Mouse (Mus musculus): ENCODE measurements around the gene Defb36.

The Defb36 gene

GRCm38 (mm10) chr2:152604057-152604456, at the start of gene Defb36:
TSS of gene Defb36 (plus strand) at chr2:152604327.
- no peak for DNase-seq

GRCm38 (mm10) chr2:152556655-152557054, 47.5 kb upstream of the Defb36 start:
- no peak for DNase-seq

GRCm38 (mm10) chr2:152569038-152569437, 35.1 kb upstream of the Defb36 start, which contains the start of gene Gm17416:
TSS of gene Gm17416 (plus strand) at chr2:152569338.
- DNase-seq: no peak

- DNase-seq: no peak
Observed at GRCm38 (mm10) chr2:152569881-152570280, 34.2 kb upstream of the Defb36 start.

DNA sequence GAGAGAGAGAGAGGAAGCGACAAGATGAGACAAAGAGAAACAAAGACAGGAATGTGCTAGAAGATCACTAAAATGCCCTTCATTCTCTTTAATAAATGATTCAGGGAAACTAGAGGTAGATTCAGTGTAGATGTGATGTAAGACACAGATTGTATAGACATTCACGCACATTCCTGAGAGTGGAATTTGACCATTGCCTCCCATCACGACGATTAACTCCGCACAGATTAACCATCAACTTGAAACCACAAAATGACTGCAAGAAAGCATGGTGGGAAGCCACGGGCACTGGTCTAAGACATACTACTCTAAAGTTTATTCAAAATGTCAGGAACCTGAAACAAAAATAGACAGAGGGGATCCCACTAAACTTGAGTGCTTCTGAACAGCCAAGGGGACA, 33.8 kb upstream of the Defb36 start:
- no peak for DNase-seq

DNA sequence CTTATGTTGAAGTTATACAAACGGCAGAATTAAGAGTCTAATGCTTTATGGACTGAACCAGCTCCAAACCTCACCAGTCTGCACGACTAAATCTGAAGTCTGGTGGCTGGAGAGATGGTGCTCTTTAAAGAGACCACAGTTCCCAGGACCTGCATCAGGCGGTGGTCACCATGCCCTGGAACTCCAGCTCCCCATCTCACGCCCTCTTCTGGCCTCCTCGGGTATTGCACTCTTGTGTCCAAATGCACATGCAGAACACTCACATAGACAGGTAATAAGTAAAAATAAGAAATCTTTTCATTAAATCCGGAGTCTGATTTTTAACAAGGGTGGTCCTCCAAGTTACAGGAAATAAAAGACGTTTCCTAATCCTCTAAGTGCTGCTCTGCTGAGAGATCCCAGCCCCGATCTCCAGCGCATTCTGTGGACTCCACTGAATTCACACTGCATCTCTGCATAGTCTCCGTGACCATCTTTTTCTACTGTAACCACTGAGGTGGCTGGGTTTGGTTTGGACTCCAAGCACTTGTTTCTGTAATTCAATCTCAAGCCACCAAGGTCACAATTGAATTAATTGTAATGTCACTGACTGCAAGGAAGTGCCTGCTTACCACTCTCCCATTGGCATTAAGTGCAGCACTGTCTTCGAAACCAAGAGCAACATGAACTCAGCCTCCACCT, 31.9 kb upstream of the Defb36 start, which contains the start of gene Defb21:
Gene Defb21 (plus strand): TSS at position 631 of the 681 bp plus-strand sequence.
- no peak for DNase-seq

GRCm38 (mm10) chr2:152573484-152573883, 30.6 kb upstream of the Defb36 start:
- no peak for DNase-seq

DNA sequence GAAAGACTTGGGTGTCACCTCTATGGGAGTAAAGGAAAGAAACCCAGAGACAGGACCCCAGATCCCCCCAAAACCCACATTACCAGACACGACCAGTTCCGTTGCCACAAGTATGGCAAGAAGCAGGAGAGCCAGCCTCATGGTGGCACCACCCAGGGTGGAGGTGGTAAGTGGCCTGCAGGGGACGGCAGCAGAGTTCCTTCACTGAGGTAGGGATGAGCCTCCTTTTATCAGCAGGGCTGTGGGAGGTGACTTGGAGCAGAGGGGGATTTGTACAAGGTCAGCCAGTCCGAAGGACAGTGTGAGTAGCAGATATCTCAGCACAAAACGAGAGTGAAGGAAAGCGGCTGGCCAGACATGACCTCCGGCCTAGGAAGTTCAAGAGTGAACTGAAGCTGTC, 24.0 kb upstream of the Defb36 start, which contains the start of gene Defb19:
Gene Defb19 (minus strand): TSS at position 206 of the 400 bp plus-strand sequence.
- DNase-seq: no peak

DNA sequence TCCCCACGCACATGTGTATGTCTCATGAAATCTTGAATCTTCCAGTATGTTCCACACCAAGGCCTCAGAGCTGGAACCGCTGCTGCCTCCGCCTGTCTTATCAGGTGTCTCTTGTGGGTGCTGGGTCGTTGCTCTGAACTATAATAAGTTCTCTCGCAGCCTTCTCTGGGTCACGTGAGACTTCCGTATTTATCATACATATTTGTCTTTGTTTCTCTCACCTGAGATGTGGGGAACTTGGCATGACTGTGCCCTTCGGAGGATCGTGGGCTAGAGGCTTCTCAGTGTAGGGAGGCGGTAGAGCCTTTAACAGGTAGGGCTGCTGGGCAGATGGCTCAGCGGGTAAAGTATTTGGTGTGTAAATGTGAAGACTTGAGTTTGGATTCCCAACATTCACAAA, 23.5 kb upstream of the Defb36 start:
- no peak for DNase-seq

GRCm38 (mm10) chr2:152586926-152587560, 17.1 kb upstream of the Defb36 start:
- no peak for DNase-seq

GRCm38 (mm10) chr2:152588450-152588849, 15.7 kb upstream of the Defb36 start:
- DNase-seq: no peak

DNA sequence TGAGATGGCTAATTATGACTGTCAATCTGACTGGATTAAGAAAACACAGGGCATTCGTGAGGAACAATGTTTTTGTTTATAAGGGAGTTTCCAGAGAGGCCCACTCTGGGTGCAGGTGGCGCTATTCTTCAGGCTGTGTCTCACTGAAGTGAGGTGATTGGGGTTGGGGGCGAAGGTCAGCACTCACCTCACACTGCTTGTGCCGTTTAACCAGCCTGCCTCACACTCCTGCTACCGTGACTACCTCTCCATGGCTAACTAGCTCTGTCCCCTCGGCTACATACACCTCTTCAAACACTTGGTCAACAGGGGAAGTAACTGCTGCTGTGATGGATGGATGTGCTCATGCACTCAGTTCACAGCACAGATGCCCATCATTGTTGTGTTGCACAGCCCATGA, 15.1 kb upstream of the Defb36 start:
- DNase-seq: no peak

GRCm38 (mm10) chr2:152599299-152599698, 4.8 kb upstream of the Defb36 start, which contains the start of gene Defb45:
TSS of gene Defb45 (minus strand) at chr2:152599399.
- no peak for DNase-seq

DNA sequence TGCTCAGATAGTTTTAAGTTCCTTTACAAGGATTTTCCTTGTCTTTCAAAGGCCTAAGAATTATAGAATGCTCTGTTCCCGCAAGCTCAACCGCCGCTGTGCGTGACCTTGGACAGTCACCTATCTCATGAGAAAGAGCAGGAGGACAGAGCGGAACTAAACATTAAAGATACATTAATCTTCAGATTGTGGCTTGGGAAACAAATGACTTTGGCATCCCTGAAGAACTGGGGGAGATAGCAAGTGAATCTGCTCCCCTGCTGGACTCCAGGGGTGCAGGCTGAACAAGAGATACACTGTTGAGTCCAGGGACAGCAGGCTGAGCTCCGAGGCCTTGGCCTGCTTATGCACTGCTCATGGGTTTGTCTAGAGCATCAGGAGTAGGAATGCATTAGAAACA, 4.1 kb upstream of the Defb36 start:
- no peak for DNase-seq

- DNase-seq: no peak
Observed at GRCm38 (mm10) chr2:152601275-152601960, 2.7 kb upstream of the Defb36 start.

DNA sequence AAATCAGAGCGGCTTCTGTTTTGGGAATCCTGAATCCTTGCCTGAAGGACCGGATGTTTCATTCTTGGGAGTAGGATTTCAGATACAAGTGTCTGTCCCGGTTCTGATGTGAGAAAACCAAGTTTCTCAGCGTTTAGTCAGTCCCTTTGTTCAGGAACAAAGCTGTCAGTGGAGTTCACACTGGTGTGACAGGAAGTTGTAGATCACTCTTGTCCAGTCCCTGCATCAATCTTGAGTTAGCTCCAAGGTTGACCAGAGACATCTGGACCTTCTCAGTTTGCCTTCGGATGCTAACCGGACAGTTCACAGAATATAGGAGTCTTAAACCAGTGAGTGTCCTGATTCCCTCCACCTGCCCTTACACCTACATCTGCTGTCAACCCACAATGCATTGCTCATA, 3.6 kb downstream of the Defb36 start:
- DNase-seq: no peak

DNA sequence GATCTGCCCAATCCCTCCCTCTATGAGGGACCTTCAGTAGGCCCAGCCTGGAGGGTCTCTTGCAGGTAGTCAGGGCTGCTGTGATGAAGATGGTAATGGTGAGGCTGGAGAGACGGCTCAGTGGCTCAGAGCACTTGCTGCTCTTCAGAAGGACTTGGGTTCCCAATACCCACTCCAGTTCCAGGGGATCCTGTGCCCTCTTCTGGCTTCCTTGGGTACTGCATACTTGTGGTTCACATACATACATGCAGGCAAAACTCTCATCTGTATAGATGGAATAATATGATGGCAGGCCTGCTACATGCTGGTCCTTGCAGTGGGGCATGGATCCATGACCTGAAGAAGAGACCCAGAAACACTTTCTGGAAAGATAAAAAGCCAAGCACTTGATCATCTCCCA, 4.6 kb downstream of the Defb36 start:
- no peak for DNase-seq

GRCm38 (mm10) chr2:152612193-152612592, 8.1 kb downstream of the Defb36 start:
- DNase-seq: no peak

- peak; percentile 12 for DNase-seq
Observed at GRCm38 (mm10) chr2:152615563-152615962, 11.4 kb downstream of the Defb36 start.

- DNase-seq: no peak
Observed at GRCm38 (mm10) chr2:152616470-152616869, 12.3 kb downstream of the Defb36 start.

DNA sequence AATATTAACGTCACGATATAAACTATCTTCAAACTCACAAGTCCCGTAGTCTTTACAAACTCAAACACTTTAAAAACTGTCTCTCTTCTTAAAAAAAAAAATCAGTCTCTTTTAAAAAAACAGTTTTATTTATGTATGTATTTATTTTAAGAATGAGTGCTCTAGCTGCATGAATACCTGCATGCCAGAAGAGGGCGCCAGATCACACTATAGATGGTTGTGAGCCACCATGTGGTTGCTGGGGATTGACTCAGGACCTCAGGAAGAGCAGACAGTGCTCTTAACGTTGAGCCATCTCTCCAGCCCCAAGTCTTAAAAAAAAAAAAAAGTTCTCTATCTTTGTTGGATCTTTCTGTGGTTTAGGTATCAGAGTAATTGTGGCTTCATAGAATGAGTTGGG, 13.2 kb downstream of the Defb36 start:
- DNase-seq: no peak

- no peak for DNase-seq
Observed at GRCm38 (mm10) chr2:152620367-152621134, 16.4 kb downstream of the Defb36 start.

GRCm38 (mm10) chr2:152622151-152622550, 18.0 kb downstream of the Defb36 start:
- DNase-seq: no peak
